Mouse (Mus musculus): ENCODE measurements at regions not wholly inside any gene's neighbourhood (a gene's known extent, or its start where the extent isn't known, plus 50 kb on each side); places are given as distances from the start of the nearest gene placed in this dataset.

DNA sequence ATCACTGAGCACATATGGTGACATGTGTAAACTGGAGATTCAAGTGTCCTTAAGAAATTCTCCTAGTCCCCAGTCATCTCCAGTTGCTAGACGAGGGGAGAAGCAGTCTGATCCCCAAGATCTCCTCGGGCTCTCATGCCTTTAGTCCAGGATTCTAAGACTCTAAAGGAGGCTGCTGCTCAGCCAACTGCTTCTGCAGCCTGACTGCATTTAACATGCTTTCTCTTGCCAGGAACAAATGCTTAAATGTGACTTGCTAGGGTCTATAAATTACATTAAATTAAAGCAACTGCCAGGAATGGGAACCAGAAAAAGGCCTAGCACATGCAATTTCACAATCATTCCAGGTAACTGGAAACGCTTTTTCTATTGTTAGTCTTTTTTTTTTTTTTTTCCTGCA is 599.8 kb upstream of the Gcfc2 start:
- no peak for DNase-seq

DNA sequence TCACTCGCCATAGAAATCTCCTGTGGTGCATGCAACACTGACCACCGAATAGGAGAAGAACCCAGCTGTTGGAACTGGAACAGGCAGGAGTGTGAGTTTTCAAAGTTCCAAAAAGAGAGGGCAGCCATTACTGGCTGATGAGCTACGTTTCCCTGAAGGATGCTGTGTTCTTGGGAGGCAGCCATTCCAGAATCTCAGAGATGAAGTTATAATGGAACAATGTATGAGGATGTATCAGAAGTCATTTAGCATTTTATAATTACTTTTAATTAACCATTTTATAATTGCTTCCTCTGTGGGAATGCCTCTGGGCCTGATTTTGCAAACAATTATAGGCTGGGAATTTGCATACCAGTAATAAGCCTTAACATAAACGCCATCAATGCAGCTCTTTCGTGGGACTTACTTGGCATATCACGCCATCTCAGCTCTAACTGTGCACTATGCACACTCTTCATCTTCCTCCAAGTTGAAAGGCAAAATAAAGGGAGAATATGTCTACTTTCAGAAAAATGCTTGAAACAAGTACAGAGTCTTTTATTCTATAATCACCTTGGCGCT is 559.4 kb upstream of the Gcfc2 start:
- no peak for DNase-seq

GRCm38 (mm10) chr6:81388484-81388883 is 535.0 kb upstream of the Gcfc2 start:
- DNase-seq, result no peak

DNA sequence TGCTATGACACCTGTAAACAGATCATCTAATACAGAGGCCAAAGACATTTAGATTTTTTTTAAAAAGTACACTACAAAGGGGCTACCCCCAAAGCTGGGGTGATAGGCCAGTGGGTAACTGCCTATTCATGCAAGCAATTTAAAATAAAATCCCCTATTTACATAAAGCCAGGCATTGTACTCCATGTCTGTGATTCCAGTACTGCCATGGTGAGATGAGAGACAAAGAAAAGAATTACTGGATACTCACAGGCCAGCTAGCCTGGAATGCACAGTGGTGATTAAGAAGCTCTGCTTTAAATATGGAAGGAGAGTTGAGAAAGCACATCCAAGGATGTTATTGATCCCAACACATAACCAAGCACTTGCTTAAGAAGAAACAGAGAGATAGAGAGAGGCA is 520.3 kb upstream of the Gcfc2 start:
- no peak for DNase-seq

GRCm38 (mm10) chr6:81413611-81414010 is 509.9 kb upstream of the Gcfc2 start:
- DNase-seq, result no peak

- DNase-seq, result no peak
These were observed 488.7 kb upstream of the Gcfc2 start for GRCm38 (mm10) chr6:81434745-81435144.

- no peak for DNase-seq
These were observed 484.3 kb upstream of the Gcfc2 start for GRCm38 (mm10) chr6:81438951-81439722.

GRCm38 (mm10) chr6:81441396-81441795 is 482.1 kb upstream of the Gcfc2 start:
- DNase-seq, result no peak

GRCm38 (mm10) chr6:81446019-81446800 is 477.3 kb upstream of the Gcfc2 start:
- DNase-seq, result no peak

DNA sequence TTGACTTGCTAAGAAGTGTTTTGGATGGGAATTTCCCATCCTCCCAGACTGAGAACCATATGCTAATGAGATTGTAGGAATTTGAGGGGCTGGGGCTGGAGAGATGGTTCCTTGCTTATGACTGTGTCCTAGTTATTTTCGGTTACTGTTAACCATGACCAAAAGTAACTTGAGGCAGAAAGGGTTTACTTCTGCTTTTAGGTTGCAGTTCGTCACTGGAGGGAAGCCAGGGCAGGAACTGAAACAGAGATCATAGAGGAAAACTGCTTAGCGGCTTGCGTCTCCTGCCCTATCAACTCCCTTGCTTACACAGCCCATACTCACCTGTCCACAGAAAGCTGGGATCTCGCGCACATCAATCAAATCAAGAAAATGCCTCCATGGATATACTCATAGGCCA is 475.8 kb upstream of the Gcfc2 start:
- DNase-seq, result no peak

DNA sequence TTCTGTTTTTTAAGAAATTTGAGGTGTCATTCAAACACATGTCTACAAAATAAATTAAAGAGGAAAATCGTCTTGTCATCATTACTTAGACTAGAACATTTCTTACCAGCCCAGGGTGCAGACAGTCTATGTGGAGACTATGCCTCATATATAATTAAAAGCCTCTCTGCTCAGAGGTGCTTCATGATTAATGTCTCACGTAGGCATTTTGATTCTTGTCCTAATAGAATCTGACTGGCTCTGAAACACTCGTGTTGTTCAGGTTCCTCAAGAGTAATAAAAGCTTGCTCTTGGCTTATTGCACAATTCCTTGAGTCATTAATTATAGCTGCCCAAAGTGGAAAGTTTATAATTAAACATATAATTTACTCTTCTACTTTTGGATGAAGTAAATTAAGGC is 475.1 kb upstream of the Gcfc2 start:
- DNase-seq, result no peak

DNA sequence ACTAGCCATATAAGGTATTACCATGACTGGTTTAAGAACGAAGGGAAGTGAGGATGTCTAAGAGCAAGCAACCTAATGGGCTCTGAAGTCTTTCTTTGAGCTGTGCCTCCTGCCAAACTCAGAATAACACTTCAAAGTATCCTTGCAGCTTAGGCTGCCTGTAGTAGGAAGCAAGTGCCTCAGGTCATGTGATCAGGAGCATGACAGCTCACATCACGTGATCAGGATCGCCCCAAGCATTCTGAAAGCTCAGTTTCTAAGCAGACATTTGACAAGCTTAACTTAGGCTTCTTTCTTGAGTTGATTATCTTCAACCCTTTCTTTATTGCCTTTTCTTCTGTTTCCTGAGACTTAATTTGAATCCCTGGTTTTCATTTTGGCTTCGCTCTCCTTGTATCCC is 462.4 kb upstream of the Gcfc2 start:
- DNase-seq, result no peak

- DNase-seq, result no peak
These were observed 459.0 kb upstream of the Gcfc2 start for GRCm38 (mm10) chr6:81464442-81464841.

- no peak for DNase-seq
These were observed 456.9 kb upstream of the Gcfc2 start for GRCm38 (mm10) chr6:81466536-81466935.

DNA sequence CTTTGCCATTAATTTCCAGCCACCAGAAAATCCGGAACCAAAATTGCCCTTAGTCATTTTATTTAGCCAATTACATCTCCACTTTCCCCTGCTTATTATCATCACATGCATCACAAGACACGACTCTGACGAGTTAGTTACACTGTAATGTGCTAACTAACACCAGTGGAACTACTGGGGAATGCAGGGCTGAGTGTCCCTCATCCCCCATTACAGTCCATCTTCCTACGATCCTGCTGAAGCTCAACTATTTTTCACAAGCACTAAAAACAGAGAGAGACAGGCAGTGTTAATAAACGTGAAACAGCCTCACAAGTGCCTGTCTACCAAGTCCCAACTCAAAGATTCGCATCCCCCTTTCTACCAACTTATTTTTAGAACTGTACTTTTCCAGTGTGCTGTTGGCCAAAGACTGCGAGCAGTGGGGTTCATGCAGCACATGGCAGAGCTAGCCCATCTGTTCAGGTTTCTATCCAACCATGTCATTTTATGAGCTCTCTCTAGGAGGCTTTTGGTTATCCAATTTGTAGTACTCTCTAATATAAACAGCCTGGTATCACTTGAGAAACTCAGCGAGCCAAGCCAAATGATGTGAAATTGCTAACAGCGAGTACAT is 452.0 kb upstream of the Gcfc2 start:
- peak; percentile 1 for DNase-seq

GRCm38 (mm10) chr6:81472506-81472905 is 451.0 kb upstream of the Gcfc2 start:
- no peak for DNase-seq

DNA sequence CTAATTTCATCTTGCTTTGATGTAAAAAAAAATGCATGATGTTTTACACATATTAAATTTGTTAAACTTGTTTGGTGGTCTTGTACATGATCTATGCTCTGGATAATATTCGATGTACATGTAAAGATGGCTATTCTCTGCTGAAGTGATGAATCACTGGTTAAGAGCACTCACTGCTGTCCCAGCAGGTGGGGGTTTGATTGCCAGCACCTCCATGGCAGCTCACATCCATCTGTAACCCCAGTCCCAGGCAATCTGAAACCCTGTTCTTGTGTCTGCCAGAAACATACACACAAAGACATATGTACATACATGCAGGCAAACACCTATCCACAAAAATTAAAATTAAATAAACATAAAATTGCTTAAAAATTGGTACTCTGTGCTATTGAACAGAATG is 448.7 kb upstream of the Gcfc2 start:
- no peak for DNase-seq

DNA sequence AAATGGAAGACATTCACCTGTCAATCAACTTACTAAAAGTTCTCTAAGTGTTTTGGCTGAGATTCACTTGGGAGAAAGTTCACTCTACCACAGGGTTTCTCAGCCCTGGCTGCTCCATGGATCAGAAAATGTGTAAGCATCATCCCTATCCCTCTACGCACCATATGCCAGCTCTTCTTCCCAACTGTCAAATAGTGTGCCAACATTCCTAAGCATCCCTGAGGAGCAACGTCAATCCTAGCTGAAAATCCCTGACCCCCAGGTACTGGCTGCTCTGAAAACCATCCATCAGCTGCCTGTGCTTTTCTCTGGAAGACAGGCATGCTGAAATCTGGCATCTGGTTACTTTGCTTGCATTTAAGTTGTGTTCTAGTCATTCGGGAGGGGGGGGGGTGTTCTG is 436.5 kb upstream of the Gcfc2 start:
- no peak for DNase-seq

- DNase-seq, result peak; percentile 24
These were observed 427.2 kb upstream of the Gcfc2 start for GRCm38 (mm10) chr6:81496239-81496638.

GRCm38 (mm10) chr6:81517185-81517584 is 406.3 kb upstream of the Gcfc2 start:
- no peak for DNase-seq

- peak; percentile 17 for DNase-seq
These were observed 361.2 kb upstream of the Gcfc2 start for GRCm38 (mm10) chr6:81562260-81562659.

DNA sequence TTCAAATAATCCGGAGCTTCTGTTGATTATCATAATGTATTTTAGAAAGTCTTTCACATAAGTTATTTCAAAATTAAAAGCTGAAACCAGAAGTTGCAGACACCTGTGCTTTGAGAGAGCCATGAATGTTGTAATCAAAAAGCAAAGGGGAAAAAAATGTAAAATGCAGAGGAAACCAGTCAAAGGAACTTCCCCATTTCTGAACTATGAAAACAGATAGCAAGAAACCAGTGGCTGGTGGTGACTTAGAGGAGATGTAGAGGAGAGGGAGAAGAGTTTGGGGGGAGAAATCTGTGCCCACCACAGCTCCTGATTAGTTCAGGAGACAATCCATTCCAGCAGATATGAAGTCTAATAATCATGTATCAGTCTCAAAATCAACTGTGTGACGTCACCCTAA is 360.3 kb upstream of the Gcfc2 start:
- DNase-seq, result no peak

GRCm38 (mm10) chr6:81564295-81564694 is 359.2 kb upstream of the Gcfc2 start:
- DNase-seq, result no peak
